Mouse (Mus musculus) ES-CJ7 (cell line): ENCODE data around the gene Flywch1.

Experiments used
- DNase-seq: peaks from one replicate; pipeline ENCODE4 v3.0.0; 2011; ENCODE audit warnings: low read depth, low spot score

The Flywch1 gene

GRCm38 (mm10) chr17:23744076-23744475, 27.3 kb downstream of the Flywch1 start:
- peak; percentile 29 for DNase-seq

- peak; percentile 41 for DNase-seq
Measured at GRCm38 (mm10) chr17:23742941-23743340, 28.5 kb downstream of the Flywch1 start.

- peak; percentile 61 for DNase-seq
Measured at GRCm38 (mm10) chr17:23742210-23742793, 29.1 kb downstream of the Flywch1 start.

GRCm38 (mm10) chr17:23741359-23742209, 29.8 kb downstream of the Flywch1 start:
- no peak for DNase-seq

- DNase-seq, result no peak
Measured at GRCm38 (mm10) chr17:23740598-23741021, 30.8 kb downstream of the Flywch1 start, which contains the start of gene Paqr4. Gene Paqr4, minus strand, starts transcription at chr17:23740867.

GRCm38 (mm10) chr17:23740136-23740584, 31.2 kb downstream of the Flywch1 start:
- peak; percentile 84 for DNase-seq

- DNase-seq, result peak; percentile 54
Measured at GRCm38 (mm10) chr17:23739202-23740135, 31.9 kb downstream of the Flywch1 start.

- no peak for DNase-seq
Measured at GRCm38 (mm10) chr17:23738836-23739201, 32.6 kb downstream of the Flywch1 start.

GRCm38 (mm10) chr17:23737493-23738445, 33.6 kb downstream of the Flywch1 start:
- DNase-seq, result no peak

GRCm38 (mm10) chr17:23734341-23734740, 37.1 kb downstream of the Flywch1 start:
- no peak for DNase-seq

GRCm38 (mm10) chr17:23730441-23730840, 41.0 kb downstream of the Flywch1 start:
- no peak for DNase-seq

- peak; percentile 70 for DNase-seq
Measured at GRCm38 (mm10) chr17:23726758-23727142, 44.7 kb downstream of the Flywch1 start.

- peak; percentile 93 for DNase-seq
Measured at GRCm38 (mm10) chr17:23725999-23726757, 45.2 kb downstream of the Flywch1 start, which contains the start of gene Pkmyt1. Gene Pkmyt1, plus strand, starts transcription at chr17:23726336.

GRCm38 (mm10) chr17:23725477-23725876, 45.9 kb downstream of the Flywch1 start:
- peak; percentile 26 for DNase-seq

- no peak for DNase-seq
Measured at GRCm38 (mm10) chr17:23722376-23723125, 48.9 kb downstream of the Flywch1 start, which contains the start of gene 1520401A03Rik. Gene 1520401A03Rik, minus strand, starts transcription at chr17:23722783.

GRCm38 (mm10) chr17:23721886-23722285, 49.5 kb downstream of the Flywch1 start:
- DNase-seq, result no peak

GRCm38 (mm10) chr17:23719455-23719854, 51.9 kb downstream of the Flywch1 start:
- no peak for DNase-seq

GRCm38 (mm10) chr17:23717003-23717402, 54.4 kb downstream of the Flywch1 start:
- DNase-seq, result peak; percentile 22

GRCm38 (mm10) chr17:23706212-23706611, 65.2 kb downstream of the Flywch1 start:
- peak; percentile 77 for DNase-seq
